ENCODE assay signal across 10 mouse cellular contexts in the genomic region with DNA sequence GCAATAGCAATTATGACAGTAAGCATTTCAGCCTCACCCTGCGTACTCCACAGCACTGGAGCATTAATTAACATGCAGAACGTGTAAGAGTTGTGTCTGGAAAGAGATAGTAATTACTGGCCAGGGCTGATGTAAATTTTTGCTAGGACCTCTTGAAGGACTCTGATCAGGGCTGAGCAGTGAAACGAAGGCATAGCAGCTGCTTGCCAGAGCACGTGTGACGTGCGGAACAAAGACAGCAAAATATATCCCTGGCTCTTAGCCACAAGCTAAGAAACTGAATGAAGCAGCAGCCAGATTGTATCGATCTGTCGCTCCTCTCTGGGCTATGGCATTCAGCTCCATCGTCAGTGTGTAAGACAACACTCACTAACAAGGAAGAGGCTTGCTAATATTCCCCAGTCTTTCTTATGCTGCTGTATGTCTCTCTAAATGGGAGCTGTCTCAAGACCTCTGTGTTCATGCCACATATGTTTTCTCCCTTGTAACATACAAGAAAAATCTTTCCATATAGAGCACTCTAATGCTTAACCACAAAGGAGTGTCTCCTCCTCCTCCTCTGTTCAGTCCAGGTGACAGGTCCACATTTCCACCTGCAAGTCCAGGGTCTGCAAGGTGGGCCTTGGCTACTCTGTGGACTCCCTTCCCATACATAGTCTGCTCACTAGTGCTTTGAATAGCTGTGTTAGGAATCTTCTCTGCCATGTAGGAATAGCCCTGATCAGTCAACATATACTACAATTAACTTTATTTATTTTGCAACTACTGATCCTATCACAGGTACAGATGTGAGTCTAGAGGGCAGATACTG. TPM values are rescaled to one million over a fixed set of nuclear protein-coding genes. Genes with fewer than 3 reads are reported as not detected.
DNase-seq lines count a peak whose midpoint lies in the region; ATAC-seq lines count a peak whose summit lies in the region.
"Had no signal": no experiment of that assay in that cellular context is flagged by ENCODE, and none has a peak within 500 bp of the region (broad histone marks: within the 10 kb centered on the region; RNA-seq: fewer than 3 reads in every experiment).

No protein-coding gene starts in this region.

- no peaks in the 10 kb centered on the region for H3K27me3 ChIP-seq in heart, embryonic 15.5 days
- H3K27me3 ChIP-seq: CH12.LX; intestine, embryonic 15.5 days had no signal

- peak overlapping the region; percentile 32 for H3K27ac ChIP-seq in heart, embryonic 15.5 days
- H3K27ac ChIP-seq: intestine, embryonic 15.5 days had no signal

- H3K36me3 ChIP-seq in heart, embryonic 15.5 days: no peaks in the 10 kb centered on the region
- H3K36me3 ChIP-seq: intestine, embryonic 15.5 days had no signal

- peaks cover 14% of the 10 kb centered on the region for H3K4me1 ChIP-seq in heart, embryonic 15.5 days (replicated peaks)
- H3K4me1 ChIP-seq: intestine, embryonic 15.5 days had no signal

- no peak overlapping the region for H3K4me3 ChIP-seq in heart, embryonic 15.5 days
- H3K4me3 ChIP-seq: intestine, embryonic 15.5 days had no signal

- no peak overlapping the region for H3K4me2 ChIP-seq in heart, embryonic 15.5 days
- H3K4me2 ChIP-seq: intestine, embryonic 15.5 days had no signal

- intact Hi-C loops in heart, postnatal 25 days (cut with DNase I): no loop called here

- 47% methylated on average over 9 of the region's 9 CpGs for WGBS in heart, embryonic 15.5 days

- H3K9me3 ChIP-seq in heart, embryonic 15.5 days (replicated peaks): no peaks in the 10 kb centered on the region
- H3K9me3 ChIP-seq: intestine, embryonic 15.5 days had no signal

- DNase-seq in heart, adult 11 months: no peak
- peak; percentile 28 for DNase-seq in right cerebral cortex, postnatal 4 days
- no peak for DNase-seq in right cerebral cortex, postnatal 36 days (ENCODE audit: low spot score in 2 of 2)
- DNase-seq in layer of hippocampus, adult 18-20 months (ENCODE audit: low spot score in 2 of 2): peak; percentile 41 to 65
- DNase-seq in telencephalon, adult 2 months (ENCODE audit: low read depth, low spot score): peak; percentile 39
- DNase-seq in heart, postnatal 25 days (ENCODE audit: low spot score): no peak
- DNase-seq in ovary, postnatal 10 days (ENCODE audit: low spot score): no peak

- 0 out of 2 replicates have a peak, but pooled peaks have one; percentile 39 for ATAC-seq in heart, embryonic 15.5 days (replicated peaks; ENCODE audit: insufficient number of reproducible peaks, insufficient read depth, low FRiP score, low read depth)

- no peak overlapping the region for H3K9ac ChIP-seq in heart, embryonic 15.5 days
- H3K9ac ChIP-seq: intestine, embryonic 15.5 days had no signal

RNA-seq across cellular contexts. Expression of a gene that starts 20.7 kb away (rescaled TPM):
- 1.5 and 3.4 TPM in 2 replicates for polyA plus RNA-seq in heart, embryonic 15.5 days (2015; fragmentation: Nextera tagmentation; extraction: Ambion mirVana)
- not detected for total RNA-seq in layer of hippocampus, adult 18-20 months (2021)
- total RNA-seq in heart, postnatal 25 days (2021): under 1 TPM; 0.68 to 0.75 TPM

Comparison
In these comparisons a context has a peak if more than half of its experiments do, and no peak if none do; other contexts are left out.
1. DNase-seq: peak in right cerebral cortex, postnatal 4 days (single experiment), layer of hippocampus, adult 18-20 months (2 of 2) and telencephalon, adult 2 months (single experiment); none in heart, adult 11 months (single experiment), right cerebral cortex, postnatal 36 days (0 of 2), heart, postnatal 25 days (single experiment) and ovary, postnatal 10 days (single experiment).